Mouse (Mus musculus) natural killer cell, adult 2 months (primary cell): ENCODE measurements around the gene Asb16.
A peak's percentile ranks its signal among the peaks of the same experiment; 100 is the strongest.

Experiments
- DNase-seq, 2 experiments: peaks; one replicate each; pipeline ENCODE4 v3.0.0; 2022; ENCODE audit warnings: low spot score in 2 of 2

Gene Asb16

DNA sequence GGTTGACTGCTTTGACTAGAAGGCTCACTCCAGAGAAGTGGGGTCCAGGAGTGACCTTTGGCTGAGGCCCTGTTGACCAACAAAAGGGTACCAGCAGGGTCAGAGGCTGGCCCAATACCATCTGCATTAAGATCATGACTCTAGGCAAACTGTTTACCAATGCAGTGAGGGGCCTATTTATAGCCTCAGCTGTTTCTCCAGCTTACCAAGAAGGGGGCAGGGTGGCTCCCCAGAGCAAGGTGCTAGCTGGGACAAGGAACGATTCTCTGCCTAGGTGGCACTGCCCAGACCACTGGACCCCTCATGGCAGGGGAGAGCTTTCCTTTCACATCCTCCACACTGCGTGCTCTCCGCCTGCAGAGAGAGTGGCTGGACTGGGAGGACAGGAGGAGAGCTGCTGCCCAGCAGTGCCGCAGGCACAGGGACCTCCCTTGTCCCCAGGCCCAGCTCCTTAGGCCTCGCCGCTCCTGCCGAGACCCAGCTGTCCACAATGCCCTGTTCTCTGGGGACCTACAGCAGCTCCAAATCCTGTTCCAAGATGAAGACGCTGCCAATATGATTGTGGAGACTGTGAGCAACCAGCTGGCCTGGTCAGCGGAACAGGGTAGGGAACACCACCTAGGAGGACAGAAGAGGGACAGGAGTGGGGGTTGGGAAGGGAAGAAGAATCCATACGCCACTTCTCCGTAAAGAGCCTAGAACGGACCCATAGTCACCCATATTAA is at the start of gene Asb16:
Gene Asb16 (plus strand): TSS at position 224 of the 725 bp plus-strand sequence.
- no peak for DNase-seq

DNA sequence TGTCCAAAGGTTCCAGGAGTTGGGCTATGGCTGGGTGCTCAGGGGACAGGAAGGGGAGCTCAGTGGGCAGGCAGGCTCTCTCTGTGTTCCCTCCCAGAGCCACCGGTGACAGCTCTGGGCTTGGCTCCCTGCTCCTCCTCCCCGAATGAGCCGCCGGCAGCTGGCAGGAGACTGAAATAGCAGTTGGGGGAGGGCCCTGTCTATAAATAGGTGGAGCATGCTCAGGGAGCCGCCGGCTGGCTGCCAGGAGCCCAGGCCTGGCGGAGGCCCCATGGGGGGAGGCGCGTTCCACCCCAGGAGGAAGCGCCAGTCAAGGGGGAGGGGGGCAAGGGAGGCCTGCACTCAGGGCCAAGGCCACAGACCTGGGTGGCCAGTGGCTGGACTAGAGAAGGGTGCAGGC is 49.8 kb upstream of the Asb16 start:
- peak; percentile 63 for DNase-seq

- no peak for DNase-seq
Measured at GRCm38 (mm10) chr11:102219247-102219993, 49.1 kb upstream of the Asb16 start.

DNA sequence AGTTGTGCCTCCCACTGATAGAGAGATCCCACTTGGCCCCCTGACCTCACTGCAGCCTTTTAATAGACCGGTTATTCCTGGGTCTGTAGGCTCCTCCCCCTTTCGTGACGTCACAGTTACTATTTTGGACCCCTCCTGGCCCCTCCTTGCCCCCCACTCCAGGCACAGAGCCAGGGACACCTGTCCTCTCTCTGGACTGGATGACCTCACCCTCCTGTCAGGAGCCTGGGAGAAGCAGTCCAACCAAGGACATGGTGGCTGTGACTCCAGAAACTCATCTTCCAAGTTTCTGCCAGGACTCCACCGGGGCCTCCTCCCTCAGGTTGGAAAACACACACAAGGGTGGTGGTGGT is 48.6 kb upstream of the Asb16 start:
- no peak for DNase-seq

DNA sequence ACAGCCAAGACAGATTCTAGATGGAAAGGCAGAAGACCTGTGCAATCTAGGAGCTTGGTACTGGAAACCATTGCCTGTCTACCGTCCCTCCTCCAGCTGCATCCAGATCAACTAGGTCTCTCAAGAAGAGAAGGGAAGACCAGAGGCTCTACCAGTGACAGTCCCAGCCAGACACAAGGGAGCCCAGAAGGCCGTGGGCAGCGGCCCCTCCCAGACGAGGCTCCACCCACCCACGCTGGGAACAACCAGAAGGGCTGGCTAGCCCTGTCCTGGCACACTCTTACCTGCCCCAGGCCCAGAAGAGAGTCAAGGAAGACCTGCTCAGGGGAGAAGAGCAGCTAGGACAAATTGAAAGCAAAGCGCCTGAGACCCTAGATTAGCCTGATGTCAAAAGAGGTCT is 48.1 kb upstream of the Asb16 start:
- DNase-seq = no peak

GRCm38 (mm10) chr11:102221243-102221953 is 47.1 kb upstream of the Asb16 start:
- no peak for DNase-seq

DNA sequence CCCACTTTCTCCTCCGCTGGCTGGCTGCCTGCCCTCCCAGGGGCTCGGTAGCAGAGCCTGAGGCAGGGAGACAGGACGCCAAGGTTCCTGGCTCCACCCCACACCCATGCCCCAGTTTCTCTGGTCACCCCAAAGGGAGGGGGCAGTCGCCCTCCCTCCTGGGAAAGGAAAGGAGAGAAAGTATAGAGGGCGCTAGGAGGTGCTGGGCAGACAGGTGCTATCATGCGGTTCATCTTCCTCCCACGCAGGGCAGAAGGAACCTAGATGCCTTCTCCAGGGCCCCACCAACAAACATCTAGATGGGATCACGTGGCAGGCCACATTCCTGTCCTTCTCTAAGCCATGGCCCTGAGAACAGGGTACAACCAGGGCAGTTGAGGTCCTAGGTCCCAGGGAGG is 46.6 kb upstream of the Asb16 start:
- DNase-seq = no peak

- peak; percentile 40 to 70 for DNase-seq
Measured at GRCm38 (mm10) chr11:102223166-102223565, 45.4 kb upstream of the Asb16 start.

- no peak for DNase-seq
Measured at GRCm38 (mm10) chr11:102224686-102225085, 43.9 kb upstream of the Asb16 start.

GRCm38 (mm10) chr11:102225221-102225620 is 43.3 kb upstream of the Asb16 start:
- DNase-seq = no peak

DNA sequence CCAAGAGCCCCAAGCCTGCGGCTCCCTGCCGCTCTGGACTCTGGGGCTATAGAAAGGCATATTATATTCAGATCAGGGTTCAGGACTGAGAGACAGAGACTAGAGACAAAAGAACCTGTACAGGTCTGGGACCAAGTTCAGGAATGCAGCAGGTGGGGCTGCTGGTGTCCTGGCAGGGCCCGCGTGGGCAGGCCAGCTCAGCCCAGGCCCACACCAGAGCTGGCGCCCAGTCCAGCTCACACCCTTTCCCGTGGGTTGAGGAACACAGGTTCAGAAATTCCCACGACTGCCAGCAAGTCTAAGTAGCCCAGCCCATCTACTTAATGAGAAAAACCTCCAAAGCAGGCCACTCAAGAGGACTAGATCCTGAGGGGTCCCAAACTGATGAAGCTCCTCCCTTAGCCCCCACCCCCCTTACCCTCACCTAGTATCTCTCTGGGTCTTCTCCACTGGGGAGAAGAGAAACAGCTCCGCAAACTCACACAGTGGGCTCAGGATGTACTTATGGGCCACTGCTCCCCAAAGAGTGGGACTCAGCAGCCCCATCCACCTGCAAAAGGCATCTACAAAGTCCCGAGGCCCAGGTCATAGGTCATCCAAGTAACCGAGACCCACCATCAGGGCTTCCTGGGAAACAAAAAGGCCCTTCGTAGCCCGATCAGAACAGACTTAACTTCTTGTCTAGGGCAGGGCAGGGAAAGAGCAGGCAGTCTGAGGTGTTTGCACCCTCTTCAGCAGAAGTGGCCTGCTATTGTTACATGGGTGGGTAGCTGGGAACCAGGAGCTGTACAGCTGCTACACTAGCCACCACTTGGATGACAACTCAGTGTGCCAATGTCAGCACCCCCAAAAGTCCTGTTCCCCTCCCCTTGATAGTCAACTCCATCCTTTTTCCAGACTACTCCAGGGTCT is 42.2 kb upstream of the Asb16 start:
- DNase-seq = no peak

DNA sequence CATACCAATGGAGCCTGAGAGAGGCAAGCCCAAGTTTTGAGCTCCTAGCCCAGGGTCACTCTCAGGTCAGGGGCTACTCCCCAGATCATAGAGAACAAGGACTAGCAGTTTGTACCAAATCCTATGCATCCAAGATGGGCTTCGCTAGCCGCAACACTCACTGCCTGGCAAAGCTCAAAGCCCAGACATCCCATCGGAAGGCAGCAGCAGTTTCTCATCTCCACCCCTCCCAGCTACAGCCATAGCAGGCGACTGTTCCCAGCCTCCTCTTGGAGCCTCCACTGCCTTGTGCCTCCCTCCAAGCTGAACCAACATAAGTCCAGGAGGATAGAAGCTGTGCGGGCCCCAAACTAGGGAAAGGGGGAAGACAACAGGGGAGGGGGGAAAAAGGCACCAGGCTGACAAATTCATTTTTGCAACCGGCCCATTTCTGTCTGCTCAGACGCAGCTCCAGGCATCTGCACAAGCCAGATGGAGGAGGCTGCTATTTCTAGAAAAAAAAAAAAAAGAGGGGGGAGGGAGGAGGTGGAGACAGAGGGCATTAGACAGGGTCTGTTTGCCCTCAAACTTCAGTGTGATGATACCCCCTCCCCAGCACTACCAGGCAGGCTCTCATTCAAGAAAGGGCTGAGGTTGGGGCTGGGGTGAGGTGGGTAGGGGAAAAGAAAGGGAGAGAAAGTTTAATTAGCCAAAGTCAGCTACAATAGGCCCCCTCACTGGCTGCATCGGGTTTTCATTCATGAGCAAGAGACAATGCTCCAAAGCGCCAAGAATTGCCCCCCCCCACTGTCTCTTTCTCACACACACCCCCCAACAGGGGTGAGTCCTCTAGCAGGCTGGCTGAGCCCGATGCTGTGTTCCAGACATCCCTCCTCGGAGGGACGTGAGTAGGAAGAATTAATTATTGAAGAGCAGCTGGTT is 41.0 kb upstream of the Asb16 start:
- no peak for DNase-seq

- no peak for DNase-seq
Measured at GRCm38 (mm10) chr11:102228191-102228545, 40.4 kb upstream of the Asb16 start.

GRCm38 (mm10) chr11:102228646-102229268 is 39.8 kb upstream of the Asb16 start:
- no peak for DNase-seq

- DNase-seq = no peak
Measured at GRCm38 (mm10) chr11:102229331-102229953, 39.1 kb upstream of the Asb16 start.

DNA sequence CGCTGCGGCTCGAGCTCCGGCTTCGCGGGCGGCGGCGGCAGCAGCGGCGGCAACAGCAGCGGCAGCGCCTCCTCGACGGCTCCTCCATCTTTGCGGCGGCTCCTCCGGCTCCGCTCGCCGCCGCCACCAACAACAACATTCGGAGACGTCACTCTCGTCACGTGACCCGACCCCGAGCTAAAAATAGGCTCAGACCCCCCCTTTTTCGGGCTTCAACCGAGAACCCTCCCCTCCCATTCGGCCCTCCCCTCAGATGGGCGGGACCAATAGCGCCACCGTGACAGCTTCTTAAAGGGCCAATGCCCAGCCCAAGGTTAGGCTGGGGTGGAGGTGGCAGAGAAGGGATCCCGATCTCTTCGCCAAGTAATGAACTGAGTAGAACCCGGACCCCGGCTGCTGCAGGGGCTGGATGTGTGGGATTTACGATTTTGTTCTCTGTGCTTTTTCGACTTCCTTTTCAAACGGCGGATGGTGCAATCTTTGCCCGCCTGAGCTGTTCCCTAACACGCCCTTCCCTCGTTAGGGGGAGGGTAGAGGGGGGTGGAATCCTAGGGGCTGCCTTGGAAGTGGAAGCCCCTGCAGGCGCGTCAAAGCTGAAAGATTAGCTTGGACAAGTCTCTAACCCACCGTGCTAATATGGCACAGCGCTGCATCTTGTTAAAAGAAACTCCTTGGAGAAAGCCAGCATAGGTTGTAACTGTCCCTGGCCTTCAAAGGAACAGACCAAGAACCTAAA is 38.4 kb upstream of the Asb16 start, which contains the start of gene Hdac5:
Gene Hdac5 (minus strand): TSS at position 161 of the 736 bp plus-strand sequence.
- peak; percentile 99 for DNase-seq

GRCm38 (mm10) chr11:102236022-102236421 is 32.5 kb upstream of the Asb16 start:
- no peak for DNase-seq

DNA sequence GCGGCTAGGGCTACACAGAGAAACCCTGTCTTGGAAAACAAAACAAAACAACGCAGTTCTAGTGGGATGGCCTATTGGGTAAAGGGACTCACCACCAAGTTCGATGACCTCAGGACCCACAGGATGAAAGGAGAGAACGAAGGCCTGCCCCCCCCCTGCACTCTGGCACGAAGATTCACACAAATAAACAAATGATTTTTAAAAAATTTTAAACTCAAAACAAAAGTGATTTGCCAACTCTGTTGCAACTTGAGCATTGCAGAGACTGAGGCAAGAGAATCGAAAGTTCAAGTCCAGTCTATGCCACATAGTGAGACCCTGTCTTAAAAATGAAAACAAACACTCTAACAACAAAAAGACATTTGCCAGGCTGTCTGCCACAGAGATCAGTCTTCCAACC is 27.9 kb upstream of the Asb16 start:
- no peak for DNase-seq

DNA sequence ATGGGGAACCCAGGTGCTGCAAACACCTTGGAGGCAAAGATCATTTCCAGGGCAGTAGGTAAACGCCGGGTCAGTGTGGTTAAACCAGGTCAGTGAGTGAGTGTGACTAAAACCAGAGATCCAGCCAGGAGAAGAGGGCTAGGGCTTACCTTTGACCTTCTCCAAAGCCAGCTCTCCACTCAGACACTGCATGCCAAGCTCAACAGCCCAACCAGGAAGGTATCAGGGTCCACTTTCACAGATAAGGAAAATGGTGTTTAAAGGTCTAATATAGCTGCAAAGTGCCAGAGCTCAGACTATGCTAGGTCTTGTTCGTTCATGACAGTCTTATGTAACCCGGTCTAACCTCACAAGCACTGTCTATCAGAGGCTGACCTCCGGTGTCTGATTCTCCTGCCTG is 27.3 kb upstream of the Asb16 start:
- DNase-seq = no peak
